Mouse (Mus musculus): Measurements from ENCODE around the gene Ccdc136. TPM values are rescaled to one million over a fixed set of nuclear protein-coding genes. Genes with fewer than 3 reads are reported as not detected.

The Ccdc136 gene
- total and polyA plus RNA-seq, 3 experiments: 1.7 to 2.4 (median 2.1) TPM

DNA sequence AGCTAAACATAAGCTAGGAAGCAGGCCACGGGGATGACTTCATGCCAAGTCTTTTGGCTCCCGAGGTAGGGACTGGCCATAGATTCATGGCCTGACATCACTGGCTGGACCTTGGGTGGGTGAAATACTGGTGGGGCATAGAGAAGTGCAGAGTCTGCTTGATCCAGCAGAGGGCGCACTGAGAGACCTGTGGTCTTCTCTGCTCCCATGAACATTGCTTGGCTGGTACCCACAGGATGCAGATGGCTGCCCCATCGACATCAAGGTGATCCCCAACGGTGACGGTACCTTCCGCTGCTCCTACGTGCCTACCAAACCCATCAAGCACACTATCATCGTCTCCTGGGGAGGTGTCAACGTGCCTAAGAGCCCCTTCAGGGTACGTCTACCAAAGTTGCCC lies 48.7 kb downstream of the Ccdc136 start:
- TF ChIP-seq POLR2A (IDR thresholded peaks at IDR 0.05; ENCODE audit: insufficient read depth, low read depth, low read length) (no peak), CTCF (IDR thresholded peaks at IDR 0.05) (peak; percentile 76), EP300 (IDR thresholded peaks at IDR 0.05; ENCODE audit: insufficient read depth, low read depth, low read length) (no peak)
- Histone ChIP-seq H3K79me2 (replicated peaks; ENCODE audit: control insufficient read depth, insufficient read depth, low read length) (no peaks in the 10 kb centered on the region), H3K4me3 (no peak overlapping the region), H3K27me3 (ENCODE audit: control insufficient read depth, insufficient read depth, low read length) (no peaks in the 10 kb centered on the region), H3K9ac (ENCODE audit: low read depth, low read length) (no peak overlapping the region), H3K36me3 (ENCODE audit: control insufficient read depth, insufficient read depth, low read length) (no peaks in the 10 kb centered on the region), H3K27ac (no peak overlapping the region), H3K4me1 (ENCODE audit: control insufficient read depth, insufficient read depth, low read length) (no peaks in the 10 kb centered on the region)
- DNase-seq: peak; percentile 30 to 45
- intact Hi-C loops (cut with DNase I): loop anchor here (2.0 kb wide), 1 partner anchor 22 kb away; the partner anchor contains the start of gene Atp6v1f
- WGBS: 61% methylated on average over 11 of the region's 11 CpGs

DNA sequence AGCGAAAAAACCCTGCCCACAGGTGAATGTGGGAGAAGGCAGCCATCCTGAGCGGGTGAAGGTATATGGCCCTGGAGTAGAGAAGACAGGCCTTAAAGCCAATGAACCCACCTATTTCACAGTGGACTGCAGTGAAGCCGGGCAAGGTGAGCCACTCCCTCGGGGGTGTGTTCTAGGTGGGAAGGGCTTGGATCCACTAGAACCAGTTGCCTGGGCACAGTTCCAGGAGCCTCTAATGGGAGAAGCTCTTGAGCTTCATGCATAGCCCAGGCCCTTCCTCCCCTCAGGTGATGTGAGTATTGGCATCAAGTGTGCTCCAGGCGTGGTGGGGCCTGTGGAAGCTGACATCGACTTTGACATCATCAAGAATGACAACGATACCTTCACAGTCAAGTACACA lies 49.2 kb downstream of the Ccdc136 start:
- Histone ChIP-seq H3K4me1 (ENCODE audit: control insufficient read depth, insufficient read depth, low read length) (no peaks in the 10 kb centered on the region), H3K79me2 (replicated peaks; ENCODE audit: control insufficient read depth, insufficient read depth, low read length) (no peaks in the 10 kb centered on the region), H3K4me3 (no peak overlapping the region), H3K27ac (no peak overlapping the region), H3K36me3 (ENCODE audit: control insufficient read depth, insufficient read depth, low read length) (no peaks in the 10 kb centered on the region), H3K27me3 (ENCODE audit: control insufficient read depth, insufficient read depth, low read length) (no peaks in the 10 kb centered on the region), H3K9ac (ENCODE audit: low read depth, low read length) (no peak overlapping the region)
- TF ChIP-seq POLR2A (IDR thresholded peaks at IDR 0.05; ENCODE audit: insufficient read depth, low read depth, low read length): no peak
- no peak for TF ChIP-seq EP300 (IDR thresholded peaks at IDR 0.05; ENCODE audit: insufficient read depth, low read depth, low read length)
- TF ChIP-seq CTCF (IDR thresholded peaks at IDR 0.05): no peak
- intact Hi-C loops (cut with DNase I): loop anchor here (2.0 kb wide), 1 partner anchor 21 kb away; the partner anchor contains the start of gene Atp6v1f
- 77% methylated on average over 7 of the region's 7 CpGs for WGBS
- no peak for DNase-seq

DNA sequence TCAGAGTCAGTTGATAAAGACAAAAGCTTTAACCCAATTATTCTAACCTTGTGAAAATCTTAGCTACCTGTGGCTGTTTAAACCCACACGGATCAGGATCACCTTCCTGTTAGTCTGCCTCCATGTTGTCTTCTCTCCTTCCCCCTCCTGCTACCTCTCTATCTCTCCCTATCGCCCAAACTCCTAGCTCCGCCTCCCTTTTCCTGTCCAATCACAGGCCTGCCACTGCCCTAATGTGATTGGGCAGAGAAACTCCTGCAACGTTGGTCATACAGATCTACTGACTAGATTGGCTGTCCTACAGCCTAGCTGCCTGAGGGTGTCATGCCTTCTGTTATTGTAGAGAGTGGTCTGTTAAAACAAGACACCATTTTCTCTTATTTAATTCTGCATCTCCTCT lies 53.7 kb downstream of the Ccdc136 start:
- Histone ChIP-seq H3K36me3 (ENCODE audit: control insufficient read depth, insufficient read depth, low read length) (no peaks in the 10 kb centered on the region), H3K27me3 (ENCODE audit: control insufficient read depth, insufficient read depth, low read length) (no peaks in the 10 kb centered on the region), H3K9ac (ENCODE audit: low read depth, low read length) (no peak overlapping the region), H3K79me2 (replicated peaks; ENCODE audit: control insufficient read depth, insufficient read depth, low read length) (no peaks in the 10 kb centered on the region), H3K4me3 (no peak overlapping the region), H3K27ac (no peak overlapping the region), H3K4me1 (ENCODE audit: control insufficient read depth, insufficient read depth, low read length) (no peaks in the 10 kb centered on the region)
- intact Hi-C loops (cut with DNase I): no loop called here
- DNase-seq: no peak
- WGBS: 32% methylated on average over 4 of the region's 4 CpGs
- no peak for TF ChIP-seq EP300 (IDR thresholded peaks at IDR 0.05; ENCODE audit: insufficient read depth, low read depth, low read length)
- TF ChIP-seq POLR2A (IDR thresholded peaks at IDR 0.05; ENCODE audit: insufficient read depth, low read depth, low read length): no peak
- TF ChIP-seq CTCF (IDR thresholded peaks at IDR 0.05): no peak

DNA sequence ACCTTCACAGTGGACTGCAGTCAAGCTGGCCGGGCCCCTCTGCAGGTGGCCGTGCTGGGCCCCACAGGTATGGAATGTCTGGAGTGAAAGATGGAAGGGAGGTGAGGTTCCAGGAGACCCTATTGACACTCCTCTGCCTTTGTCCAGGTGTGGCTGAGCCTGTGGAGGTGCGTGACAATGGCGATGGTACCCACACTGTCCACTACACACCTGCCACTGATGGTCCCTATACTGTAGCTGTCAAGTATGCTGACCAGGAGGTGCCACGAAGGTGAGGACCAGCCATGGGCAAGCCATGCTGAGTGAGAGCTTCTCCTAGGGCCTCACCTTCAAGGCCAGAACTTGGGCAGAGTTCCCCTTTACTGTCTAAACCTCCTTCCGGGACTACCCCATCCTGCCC lies 54.6 kb downstream of the Ccdc136 start:
- intact Hi-C loops (cut with DNase I): no loop called here
- Histone ChIP-seq H3K36me3 (ENCODE audit: control insufficient read depth, insufficient read depth, low read length) (no peaks in the 10 kb centered on the region), H3K4me3 (no peak overlapping the region), H3K4me1 (ENCODE audit: control insufficient read depth, insufficient read depth, low read length) (no peaks in the 10 kb centered on the region), H3K79me2 (replicated peaks; ENCODE audit: control insufficient read depth, insufficient read depth, low read length) (no peaks in the 10 kb centered on the region), H3K27me3 (ENCODE audit: control insufficient read depth, insufficient read depth, low read length) (no peaks in the 10 kb centered on the region), H3K9ac (ENCODE audit: low read depth, low read length) (no peak overlapping the region), H3K27ac (no peak overlapping the region)
- no peak for TF ChIP-seq EP300 (IDR thresholded peaks at IDR 0.05; ENCODE audit: insufficient read depth, low read depth, low read length)
- TF ChIP-seq CTCF (IDR thresholded peaks at IDR 0.05): no peak
- no peak for TF ChIP-seq POLR2A (IDR thresholded peaks at IDR 0.05; ENCODE audit: insufficient read depth, low read depth, low read length)
- no peak for DNase-seq
- 93% methylated on average over 6 of the region's 6 CpGs for WGBS

DNA sequence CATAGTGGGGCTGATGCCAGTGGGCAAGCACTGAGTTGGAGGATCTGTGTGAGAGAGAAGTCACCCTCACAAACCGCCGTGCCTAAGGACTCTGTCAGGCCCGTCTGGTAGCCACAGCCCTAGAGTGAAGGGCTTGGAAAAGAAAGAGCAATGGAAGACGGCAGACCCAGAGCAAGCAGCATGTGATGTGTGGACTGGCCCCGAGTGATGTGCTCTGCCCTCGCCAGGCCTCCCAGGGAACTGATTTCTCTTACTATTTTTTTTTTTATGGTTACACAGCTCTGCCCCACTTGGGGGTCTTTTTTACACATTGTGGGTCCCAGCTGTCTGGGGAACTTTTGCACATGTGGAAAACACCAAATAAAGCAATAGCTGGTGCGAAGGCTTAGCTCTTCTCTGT lies 65.4 kb downstream of the Ccdc136 start:
- no peak overlapping the region for H3K27ac ChIP-seq
- intact Hi-C loops (cut with DNase I): no loop called here
- H3K4me1 ChIP-seq (ENCODE audit: control insufficient read depth, insufficient read depth, low read length): no peaks in the 10 kb centered on the region
- no peaks in the 10 kb centered on the region for H3K79me2 ChIP-seq (replicated peaks; ENCODE audit: control insufficient read depth, insufficient read depth, low read length)
- WGBS: 63% methylated on average over 7 of the region's 7 CpGs
- TF ChIP-seq EP300 (IDR thresholded peaks at IDR 0.05; ENCODE audit: insufficient read depth, low read depth, low read length) (no peak), CTCF (IDR thresholded peaks at IDR 0.05) (no peak), POLR2A (IDR thresholded peaks at IDR 0.05; ENCODE audit: insufficient read depth, low read depth, low read length) (no peak)
- H3K9ac ChIP-seq (ENCODE audit: low read depth, low read length): no peak overlapping the region
- no peak overlapping the region for H3K4me3 ChIP-seq
- no peak for DNase-seq
- H3K27me3 ChIP-seq (ENCODE audit: control insufficient read depth, insufficient read depth, low read length): no peaks in the 10 kb centered on the region
- H3K36me3 ChIP-seq (ENCODE audit: control insufficient read depth, insufficient read depth, low read length): no peaks in the 10 kb centered on the region

DNA sequence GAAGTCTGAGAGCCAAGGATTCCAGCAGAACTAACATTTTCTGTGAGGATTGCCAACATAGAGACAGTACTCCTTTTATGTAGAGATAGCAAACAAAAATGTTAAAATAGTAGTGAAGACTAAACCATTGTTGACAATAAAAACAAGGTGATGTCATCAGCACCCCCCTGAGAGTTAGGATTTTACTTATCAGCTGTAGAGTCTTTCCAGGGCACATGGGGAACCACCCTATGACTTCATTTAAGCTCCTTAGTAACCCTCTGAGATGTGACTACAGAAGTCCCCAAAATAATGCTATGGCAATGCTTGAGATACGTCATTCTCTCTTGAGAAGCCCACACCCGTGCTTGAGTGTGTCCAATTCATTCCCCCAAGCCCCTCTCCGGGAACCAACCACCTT lies 67.3 kb downstream of the Ccdc136 start:
- WGBS: 56% methylated on average over 3 of the region's 3 CpGs
- no peak for TF ChIP-seq POLR2A (IDR thresholded peaks at IDR 0.05; ENCODE audit: insufficient read depth, low read depth, low read length)
- no peak for TF ChIP-seq EP300 (IDR thresholded peaks at IDR 0.05; ENCODE audit: insufficient read depth, low read depth, low read length)
- no peak for TF ChIP-seq CTCF (IDR thresholded peaks at IDR 0.05)
- Histone ChIP-seq H3K4me1 (ENCODE audit: control insufficient read depth, insufficient read depth, low read length) (no peaks in the 10 kb centered on the region; the same call in 1 of the 2 replicates), H3K36me3 (ENCODE audit: control insufficient read depth, insufficient read depth, low read length) (no peaks in the 10 kb centered on the region), H3K4me3 (no peak overlapping the region), H3K27me3 (ENCODE audit: control insufficient read depth, insufficient read depth, low read length) (no peaks in the 10 kb centered on the region), H3K79me2 (replicated peaks; ENCODE audit: control insufficient read depth, insufficient read depth, low read length) (no peaks in the 10 kb centered on the region), H3K9ac (ENCODE audit: low read depth, low read length) (no peak overlapping the region), H3K27ac (no peak overlapping the region)
- intact Hi-C loops (cut with DNase I): no loop called here
- no peak for DNase-seq
